Mouse (Mus musculus) adrenal gland, postnatal 4 days (tissue): ENCODE results near the gene Btf3. TPM values are rescaled to one million over a fixed set of nuclear protein-coding genes. Genes with fewer than 3 reads are reported as not detected.

Experiments used
- DNase-seq, 2 experiments: peaks; one replicate each; pipeline ENCODE4 v3.0.0; 2021 to 2022; ENCODE audit warnings: low spot score in 2 of 2, mixed read lengths in 2 of 2
- total RNA-seq, 2 experiments: library from RNA; stranded (reverse); gene quantifications; 2 replicates each; pipeline ENCODE4 v1.2.3; 2021

Gene Btf3
- total RNA-seq, 2 experiments from 2014 or later: 464 TPM

DNA sequence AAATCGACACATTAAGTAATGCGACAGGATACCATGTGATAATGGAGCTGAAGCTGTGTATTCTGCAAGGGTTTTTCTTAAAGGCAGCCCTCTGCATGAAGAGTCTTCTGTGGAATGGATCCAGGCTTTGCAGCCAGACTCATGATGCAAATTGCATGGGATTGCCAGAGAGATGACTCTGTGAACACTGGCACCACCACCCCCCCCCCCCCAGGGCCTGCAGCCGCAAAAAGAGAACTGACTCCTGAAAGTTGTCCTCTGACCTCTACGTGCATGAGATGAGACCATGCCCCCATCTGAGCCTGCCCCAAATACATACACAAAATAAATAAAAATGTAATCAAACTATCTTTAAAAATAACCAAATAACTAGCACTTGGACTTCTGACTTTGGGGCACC is 32.7 kb upstream of the Btf3 start:
- no peak for DNase-seq

DNA sequence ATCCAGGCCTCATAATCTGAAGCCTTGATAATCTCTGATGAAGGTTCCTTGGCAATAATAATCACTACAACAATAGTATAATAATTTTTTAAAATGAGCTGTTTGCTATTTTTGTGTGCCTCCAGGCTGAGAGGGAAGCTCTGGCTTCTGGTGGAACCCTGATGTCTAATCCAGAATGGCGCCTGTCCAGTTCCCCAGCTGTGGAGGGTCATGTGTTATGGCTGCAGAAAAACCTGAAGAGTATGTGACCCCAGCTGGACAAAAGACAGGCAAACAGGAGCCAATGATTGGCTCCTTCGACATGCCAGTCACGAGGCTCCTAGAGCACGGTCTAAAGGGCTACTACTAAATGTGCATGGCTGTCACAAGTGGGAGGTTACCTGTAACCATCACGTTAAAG is 23.7 kb upstream of the Btf3 start:
- DNase-seq: no peak

DNA sequence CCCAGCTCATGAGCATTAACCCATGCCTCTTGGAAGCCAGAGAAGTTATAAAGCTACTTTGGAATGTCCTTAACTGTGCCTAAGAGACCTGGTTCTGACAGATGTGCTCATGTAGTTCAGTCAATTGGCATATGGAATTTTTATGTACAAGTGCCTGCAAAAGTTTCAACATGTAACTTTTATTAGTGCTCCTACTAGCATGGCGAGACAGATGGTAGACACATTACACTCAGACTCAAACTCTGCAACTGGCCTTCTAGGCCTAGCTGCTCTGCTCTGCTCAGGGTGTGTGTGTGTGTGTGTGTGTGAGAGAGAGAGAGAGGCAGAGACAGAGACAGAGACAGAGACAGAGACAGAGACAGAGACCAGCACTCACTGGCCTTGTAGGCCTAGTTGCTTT is 19.4 kb upstream of the Btf3 start:
- DNase-seq: no peak

DNA sequence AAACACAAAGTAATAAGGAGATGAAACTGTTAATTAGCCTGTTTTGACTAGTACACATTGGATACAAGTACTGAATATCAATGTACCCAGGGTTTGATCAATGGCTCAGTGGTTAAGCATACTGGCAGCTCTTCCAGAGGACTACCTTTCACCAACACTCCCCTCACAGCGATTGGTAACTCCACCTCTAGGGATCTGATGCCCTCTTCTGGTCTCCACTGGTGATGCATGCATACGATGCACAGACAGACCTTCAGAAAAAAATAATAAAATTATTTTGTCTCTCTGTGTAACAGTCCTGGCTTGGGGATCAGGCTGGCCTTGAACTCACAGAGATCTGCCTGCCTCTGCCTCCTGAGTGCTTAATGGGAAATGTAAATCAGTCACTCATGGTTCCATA is 15.3 kb upstream of the Btf3 start:
- no peak for DNase-seq

DNA sequence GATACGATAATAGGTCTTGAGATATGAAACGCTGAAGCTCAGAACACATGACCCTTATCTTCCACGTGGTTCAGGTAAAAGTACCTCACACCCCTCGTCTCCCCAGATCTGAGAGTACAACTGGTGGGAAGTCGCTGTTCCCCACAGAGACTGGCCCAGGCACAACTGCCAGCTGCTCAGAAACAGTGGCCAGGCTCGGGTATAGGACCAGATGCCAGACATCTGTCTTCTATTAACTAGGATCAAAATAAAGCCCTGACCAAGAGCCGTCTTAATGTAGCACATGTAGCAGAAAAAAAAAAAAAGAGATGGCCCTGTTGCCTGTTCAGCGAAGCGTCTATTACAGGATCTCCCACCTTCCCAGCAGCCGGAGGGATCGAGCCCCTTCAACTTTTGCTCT is 8.2 kb upstream of the Btf3 start:
- DNase-seq: no peak

DNA sequence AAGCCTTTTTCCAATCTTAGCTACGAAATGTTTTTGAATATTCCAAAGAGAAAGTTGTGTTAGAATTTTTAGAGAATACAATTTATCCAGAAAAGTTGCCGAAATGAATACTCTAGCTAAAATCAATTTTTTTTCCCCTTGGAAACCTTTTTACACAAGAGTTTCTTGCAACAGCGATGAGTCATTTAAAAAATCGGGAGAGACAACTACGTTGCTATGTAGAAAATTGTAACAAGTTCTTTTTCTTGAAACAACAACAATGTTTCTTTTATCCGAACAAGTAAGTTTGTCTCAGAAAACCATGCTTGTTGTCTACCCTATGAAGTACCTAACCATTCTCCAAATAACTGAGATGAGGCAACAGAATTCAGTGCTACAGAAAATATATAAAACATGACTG is 1.1 kb upstream of the Btf3 start:
- no peak for DNase-seq

DNA sequence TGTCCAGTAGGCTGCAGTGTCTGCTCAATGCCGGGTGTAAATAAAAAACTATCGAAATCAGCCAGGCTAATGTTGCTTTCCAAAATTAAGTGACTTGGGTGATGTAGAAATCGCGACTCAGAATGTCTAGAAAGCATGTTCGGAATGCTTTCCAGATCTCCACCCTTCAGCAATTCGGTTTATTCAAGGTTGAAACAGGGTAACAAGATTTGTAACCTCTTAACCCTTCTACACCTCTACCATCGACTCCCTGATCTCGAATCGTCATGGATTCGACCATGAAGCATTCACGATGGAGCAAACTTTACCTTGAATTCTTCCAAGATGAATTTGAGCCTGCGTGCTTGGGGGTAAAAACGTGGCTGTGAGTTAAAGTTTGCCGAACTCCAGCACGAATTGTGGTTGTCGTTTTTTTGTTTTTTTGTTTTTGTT is 456 bp upstream of the Btf3 start:
- no peak for DNase-seq

DNA sequence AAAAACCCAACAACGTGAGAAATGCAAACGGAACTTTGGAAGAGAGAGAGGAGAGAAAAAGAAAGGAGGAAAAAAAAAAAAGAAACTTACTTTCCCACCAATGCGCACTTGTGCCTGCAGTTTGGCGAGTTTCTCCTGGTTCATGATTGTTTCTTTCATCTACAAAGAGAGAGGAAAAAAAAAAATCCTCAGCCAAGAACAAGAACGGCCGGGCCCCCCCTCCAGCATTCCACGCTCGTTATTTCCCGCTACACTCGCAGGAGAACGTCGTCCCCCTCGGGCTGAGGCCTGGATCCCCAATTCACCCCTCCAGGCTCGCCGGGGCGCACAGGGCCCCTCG is 696 bp downstream of the Btf3 start:
- DNase-seq: no peak

DNA sequence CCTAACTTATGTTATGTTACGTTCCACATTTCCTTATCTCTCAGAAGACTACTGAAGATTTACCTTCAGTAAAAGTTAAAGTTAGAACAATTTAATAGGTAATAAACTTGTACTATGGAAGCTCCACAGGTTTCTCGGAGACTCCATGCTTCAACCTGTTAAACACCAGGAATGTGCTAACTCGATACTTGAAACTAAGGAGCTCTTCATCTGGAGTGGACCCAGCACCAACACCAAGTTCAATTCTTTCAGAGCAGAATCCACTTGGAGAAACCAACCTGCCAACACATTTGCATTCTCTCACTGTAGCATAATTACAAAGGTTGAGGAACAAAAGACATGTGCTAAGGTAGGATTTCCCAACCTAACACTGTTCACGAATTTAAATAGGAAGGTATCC is 1.7 kb downstream of the Btf3 start:
- DNase-seq: no peak

DNA sequence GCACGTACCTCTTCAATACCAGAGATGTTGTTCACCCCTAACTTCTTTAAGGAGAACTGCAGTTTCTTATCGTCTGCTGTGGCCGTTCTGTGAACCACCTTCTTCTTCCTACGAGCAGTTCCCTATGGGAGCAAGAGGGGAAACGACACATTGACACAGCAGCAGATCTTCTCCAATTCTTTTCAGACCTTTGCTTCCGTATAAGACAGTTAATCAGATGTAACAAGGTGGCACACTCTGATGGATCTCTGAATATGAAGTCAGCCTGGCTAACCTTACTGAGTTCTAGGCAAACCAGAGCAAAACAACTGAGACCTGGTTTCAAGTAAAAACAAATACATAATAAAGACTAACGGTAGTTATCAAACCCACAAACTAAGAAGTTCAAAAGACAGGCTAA is 3.2 kb downstream of the Btf3 start:
- no peak for DNase-seq

DNA sequence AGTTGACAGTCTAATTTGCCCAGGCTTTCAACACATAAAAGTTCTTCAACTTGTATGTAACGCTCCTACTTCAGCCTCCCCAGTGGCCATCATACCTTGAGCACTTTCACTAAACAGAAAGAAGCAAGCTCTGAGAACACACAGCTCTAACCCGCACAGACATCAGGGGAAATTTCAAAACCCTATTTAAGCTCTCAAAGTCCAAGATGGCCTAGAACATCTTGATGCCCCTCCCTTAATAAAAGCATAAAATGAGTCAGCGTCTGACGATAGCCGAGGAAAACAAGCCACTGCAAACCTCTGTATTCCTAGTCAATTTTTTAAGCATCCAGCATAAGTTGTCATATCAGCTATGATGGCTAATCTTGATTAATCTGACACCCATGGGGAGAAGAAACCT is 5.2 kb downstream of the Btf3 start:
- no peak for DNase-seq

DNA sequence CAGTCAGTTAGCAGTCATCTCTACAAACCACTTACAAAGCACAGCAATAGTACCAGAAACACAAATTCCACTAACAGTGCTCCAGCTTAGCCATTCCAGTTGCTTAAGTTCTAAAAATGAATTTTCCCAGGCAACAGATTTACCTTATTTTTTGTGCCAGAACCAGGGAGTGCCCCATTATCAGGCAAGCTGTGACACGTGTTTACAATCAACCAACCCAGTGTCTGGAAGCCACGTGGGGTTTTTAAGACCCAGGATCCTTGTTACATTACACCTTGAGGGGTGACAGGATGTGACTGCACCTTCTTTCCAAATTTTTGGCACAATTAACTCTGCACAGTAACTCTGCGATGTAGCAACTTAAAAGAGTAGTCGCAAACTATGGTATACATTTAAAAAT is 8.1 kb downstream of the Btf3 start:
- DNase-seq: no peak

DNA sequence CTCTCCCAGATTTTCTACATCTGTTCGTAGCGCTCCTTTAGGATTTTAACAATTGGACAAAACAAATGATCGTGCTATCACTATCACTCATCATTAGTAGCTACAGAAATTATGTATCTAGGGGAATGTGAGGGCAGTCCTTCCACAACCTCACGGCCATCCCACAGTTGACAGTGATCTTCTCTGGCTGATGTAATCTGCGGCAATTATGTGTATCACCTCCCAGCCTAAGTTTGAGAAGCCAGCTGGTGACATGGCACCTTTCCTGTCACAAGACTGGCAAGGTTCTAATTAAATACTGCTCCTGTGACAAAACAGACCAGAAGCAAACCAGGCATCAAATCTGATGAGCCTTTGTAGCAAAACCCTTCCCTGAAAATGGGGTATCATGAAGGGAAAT is 8.8 kb downstream of the Btf3 start:
- DNase-seq: no peak

DNA sequence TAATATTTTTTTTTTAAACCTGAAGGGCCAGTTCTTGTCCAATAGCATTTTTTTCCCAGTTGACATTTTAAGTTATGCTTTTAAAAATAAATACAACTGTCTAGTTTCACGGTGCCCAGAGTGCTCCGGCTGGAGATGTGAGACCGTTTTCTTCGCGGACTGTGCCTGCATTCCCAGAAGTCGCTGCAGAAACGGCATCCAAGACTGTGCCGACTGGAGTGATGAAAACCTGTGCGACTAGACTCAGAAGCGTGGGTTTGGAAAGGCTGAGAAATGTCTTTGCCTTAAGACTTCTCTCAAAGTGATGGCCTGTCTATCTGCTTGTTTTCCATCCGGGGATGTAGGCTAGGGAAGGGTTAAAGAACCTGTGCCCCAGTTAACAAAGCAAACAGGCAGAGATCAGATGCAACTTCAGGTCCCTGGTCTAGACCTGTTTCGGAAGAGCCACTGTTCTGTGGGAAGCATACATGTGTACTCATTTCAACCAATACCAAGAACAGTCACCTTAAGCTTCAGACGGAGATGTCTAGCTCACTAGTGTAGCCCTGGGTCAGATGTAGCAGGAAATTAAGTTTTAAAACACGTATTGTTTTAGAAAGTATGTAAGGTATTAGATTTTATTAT is 9.8 kb downstream of the Btf3 start:
- no peak for DNase-seq

DNA sequence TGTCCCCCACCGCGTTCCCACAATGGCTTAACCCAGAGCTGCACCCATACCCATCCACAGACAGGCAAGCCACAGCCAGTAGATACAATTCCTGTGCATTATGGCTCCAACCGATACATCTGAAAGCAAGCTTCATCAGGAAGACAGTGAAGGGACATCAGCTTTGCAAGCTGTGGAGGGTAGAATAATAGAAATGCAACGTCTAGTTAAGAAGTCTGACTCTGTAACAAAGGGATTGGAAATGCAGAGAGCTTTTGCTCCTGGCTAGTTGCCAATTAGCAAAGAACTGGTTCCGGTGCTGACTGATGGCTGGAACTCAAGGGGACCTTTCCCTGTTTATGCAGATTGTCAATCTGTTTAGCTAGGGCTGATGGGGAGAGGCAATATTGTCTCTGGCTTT is 10.4 kb downstream of the Btf3 start:
- no peak for DNase-seq

DNA sequence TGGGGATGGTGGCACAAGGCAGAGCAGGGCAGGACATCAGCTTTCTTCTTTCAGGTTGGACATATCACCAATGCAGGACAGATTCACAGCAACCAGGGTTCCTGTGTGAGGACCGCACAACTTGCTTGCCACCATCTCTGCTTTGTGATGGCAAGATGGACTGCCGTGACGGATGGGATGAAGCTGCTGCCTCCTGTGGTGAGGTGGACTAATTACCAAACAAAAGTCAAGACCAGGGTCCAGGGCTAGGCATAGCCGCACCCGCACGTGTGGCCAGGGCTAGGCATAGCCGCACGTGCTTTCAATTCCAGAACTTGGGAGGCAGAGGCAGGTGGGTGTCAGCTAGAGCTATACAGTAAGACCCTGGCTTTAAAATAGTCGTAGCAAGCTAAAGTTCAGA is 11.5 kb downstream of the Btf3 start:
- DNase-seq: no peak

DNA sequence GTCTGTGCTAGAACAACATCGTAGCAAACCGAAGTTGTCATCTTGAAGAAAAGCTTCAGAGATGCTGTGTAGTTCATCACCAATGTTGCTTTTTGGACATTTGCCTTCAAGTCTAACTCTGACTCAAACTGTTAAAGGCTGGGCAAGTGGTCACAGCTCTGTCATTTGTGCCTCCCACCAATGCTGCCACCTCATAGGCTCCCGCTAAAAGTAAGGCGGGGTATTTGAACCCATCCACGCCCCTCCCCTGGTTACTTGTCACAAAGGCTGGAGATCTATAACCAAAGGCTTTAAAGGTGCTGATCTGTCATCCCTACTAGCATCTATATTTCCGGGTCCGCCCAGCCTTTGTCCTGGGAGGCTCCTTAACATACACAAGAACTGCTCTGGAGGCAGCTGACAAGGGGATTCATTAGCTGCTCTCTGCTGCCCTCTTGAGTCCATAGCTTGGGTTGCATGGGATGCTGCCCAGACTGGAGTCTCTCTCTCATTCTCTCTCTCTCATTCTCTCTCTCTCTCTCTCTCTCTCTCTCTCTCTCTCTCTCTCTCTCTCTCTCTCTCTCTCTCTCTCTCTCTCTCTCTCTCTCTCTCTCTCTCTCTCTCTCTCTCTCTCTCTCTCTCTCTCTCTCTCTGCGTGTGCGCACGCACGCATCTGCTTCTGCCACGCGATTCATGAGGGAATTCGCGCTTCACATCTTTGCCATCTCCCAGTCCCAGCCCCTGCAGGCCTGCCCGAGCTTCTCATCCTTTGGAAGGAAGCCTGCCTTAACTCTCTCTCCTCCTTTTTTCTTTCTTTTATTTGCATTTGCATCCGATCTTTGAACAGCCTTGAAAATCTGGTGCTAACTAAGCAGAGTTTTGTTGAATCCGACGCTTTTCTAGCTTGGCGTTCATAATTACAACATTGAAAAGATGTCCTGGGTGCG is 17.7 kb downstream of the Btf3 start:
- peak; percentile 36 to 58 for DNase-seq

DNA sequence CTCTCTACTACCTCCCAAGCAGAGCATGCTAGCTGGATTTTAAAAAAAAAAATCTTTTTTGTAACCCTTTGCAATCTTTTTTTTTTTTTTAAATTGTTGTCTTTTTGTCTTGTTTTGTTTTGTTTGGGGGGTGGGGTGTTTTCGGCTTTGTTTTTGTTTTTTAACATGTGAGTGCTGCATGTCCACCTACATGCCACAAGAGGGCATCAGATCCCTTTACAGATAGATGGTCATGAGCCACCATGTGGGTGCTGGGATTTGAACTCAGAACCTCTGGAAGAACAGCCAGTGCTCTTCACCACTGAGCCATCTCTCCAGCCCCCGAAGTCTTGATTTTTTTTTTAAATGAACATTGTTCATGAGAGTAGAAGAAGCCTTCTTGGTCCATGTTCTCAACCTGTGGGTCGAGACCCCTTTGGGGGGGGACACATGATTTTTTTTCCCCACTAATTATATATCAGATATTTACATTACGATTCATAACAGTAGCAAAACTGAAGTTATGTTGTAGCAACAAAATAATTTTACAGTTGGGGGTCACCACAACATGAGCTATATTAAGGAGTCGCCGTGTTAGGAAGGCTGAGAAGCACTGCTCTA is 18.8 kb downstream of the Btf3 start:
- DNase-seq: no peak

DNA sequence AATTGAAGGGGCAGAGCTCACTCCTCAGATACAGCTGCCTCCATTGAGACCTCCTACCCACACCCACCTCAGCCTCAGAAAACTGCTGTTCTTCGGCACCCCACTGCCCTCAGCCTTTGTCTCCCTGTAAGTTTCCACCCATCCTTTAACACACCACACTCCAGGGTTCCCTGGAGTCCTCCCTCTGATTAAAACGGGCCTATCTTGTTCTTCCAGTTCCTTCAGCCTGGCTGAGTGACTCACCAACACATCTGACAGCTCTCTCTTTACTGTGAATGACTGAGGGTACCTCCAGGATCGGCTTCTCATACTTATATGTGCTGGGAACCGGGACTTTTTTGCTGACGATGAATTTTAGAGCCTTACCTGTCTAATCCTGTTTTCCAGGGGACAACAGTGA is 20.7 kb downstream of the Btf3 start:
- DNase-seq: no peak

DNA sequence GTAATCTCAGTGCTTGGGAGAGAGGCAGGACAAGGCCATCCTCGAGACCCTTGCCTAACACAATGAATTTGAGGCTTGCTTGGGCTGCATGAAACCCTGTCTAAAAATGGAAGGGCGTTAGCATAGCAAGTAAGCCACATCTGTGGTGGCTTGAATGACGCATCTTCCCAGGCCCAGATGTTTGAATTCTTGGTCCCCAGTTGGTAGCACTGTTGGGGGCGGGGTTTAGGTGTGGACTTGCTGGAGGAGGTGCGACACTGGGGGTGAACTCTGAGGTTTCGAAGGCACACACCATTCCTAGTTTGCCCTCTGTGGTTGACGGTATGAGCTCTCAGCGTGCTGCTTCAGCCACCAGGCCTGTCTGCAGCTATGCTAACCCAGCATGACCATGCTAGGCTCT is 25.1 kb downstream of the Btf3 start:
- no peak for DNase-seq

DNA sequence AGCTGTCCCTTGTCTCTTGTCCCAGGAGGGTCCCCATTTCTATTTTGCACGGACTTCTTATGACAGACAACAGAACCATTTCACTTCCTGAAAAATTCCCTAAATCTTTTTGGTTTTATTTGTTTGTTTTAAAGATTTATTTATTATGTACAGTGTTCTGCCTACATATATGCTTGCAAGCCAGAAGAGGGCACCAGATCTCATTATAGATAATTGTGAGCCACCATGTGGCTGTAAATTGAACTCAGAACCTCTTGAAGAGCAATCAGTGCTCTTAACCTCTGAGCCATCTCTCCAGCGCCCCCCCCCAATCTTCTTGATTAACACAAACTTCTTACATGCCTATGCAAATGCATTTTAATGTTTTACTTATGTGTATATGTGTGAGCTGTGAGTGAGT is 26.1 kb downstream of the Btf3 start:
- no peak for DNase-seq

DNA sequence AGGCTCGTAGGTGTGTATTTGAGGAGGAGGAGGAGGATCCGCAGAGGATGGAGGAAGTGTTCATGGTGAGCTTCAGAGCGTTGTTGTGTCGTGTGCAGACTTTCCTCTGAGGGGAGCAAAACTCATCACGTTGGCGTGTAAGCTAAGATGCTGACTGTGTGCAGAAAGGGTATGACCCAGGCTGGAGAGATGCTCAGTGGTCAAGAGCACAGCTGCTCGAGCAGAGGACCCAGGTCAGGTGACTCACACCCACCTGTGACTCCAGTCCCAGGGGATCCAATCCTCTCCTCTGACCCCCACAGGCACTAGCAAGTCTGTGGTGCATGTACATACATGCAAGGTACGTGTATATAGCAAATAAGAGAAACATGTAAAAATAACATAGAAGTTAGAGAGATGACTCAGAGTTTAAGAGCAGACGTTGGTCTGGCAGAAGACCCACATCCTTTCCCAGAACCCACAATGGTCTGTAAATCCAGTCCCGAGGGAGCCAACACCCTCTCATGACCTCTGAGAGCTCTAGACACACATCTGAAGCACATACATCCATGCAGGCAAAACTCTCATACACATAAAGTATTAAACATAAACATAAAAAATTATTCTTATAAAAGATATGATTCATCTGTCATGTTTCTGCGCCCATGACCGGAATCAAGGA is 35.7 kb downstream of the Btf3 start:
- DNase-seq: no peak
